Mouse (Mus musculus) MEL-GATA-1-ER (cell line): Measurements from ENCODE around the gene Cd81.

Source experiments
- DNase-seq: peaks from one replicate; pipeline ENCODE4 v3.0.0-alpha.2; 2012; ENCODE audit warnings: low read depth; ENCODE audit errors: extremely low read depth

The Cd81 gene

GRCm38 (mm10) chr7:143020764-143021163, 31.8 kb upstream of the Cd81 start:
- no peak for DNase-seq

- DNase-seq = peak; percentile 59
Measured at GRCm38 (mm10) chr7:143021356-143022164, 31.0 kb upstream of the Cd81 start.

GRCm38 (mm10) chr7:143023499-143023898, 29.0 kb upstream of the Cd81 start:
- DNase-seq = peak; percentile 75

GRCm38 (mm10) chr7:143024293-143024692, 28.2 kb upstream of the Cd81 start:
- DNase-seq = no peak

- DNase-seq = no peak
Measured at GRCm38 (mm10) chr7:143025496-143025895, 27.0 kb upstream of the Cd81 start.

GRCm38 (mm10) chr7:143027196-143027595, 25.3 kb upstream of the Cd81 start:
- DNase-seq = no peak

- no peak for DNase-seq
Measured at GRCm38 (mm10) chr7:143031816-143032215, 20.7 kb upstream of the Cd81 start.

- no peak for DNase-seq
Measured at GRCm38 (mm10) chr7:143033581-143033980, 19.0 kb upstream of the Cd81 start.

- no peak for DNase-seq
Measured at GRCm38 (mm10) chr7:143034112-143034511, 18.4 kb upstream of the Cd81 start.

GRCm38 (mm10) chr7:143034519-143035450, 17.8 kb upstream of the Cd81 start:
- DNase-seq = no peak

GRCm38 (mm10) chr7:143036787-143037186, 15.8 kb upstream of the Cd81 start:
- no peak for DNase-seq

- no peak for DNase-seq
Measured at GRCm38 (mm10) chr7:143037306-143037705, 15.2 kb upstream of the Cd81 start.

GRCm38 (mm10) chr7:143038174-143038931, 14.2 kb upstream of the Cd81 start:
- peak; percentile 74 for DNase-seq

GRCm38 (mm10) chr7:143040561-143040960, 12.0 kb upstream of the Cd81 start:
- DNase-seq = no peak

GRCm38 (mm10) chr7:143041138-143041822, 11.3 kb upstream of the Cd81 start:
- DNase-seq = no peak

GRCm38 (mm10) chr7:143042089-143042488, 10.4 kb upstream of the Cd81 start:
- no peak for DNase-seq

GRCm38 (mm10) chr7:143042897-143043300, 9.6 kb upstream of the Cd81 start:
- DNase-seq = no peak

- DNase-seq = no peak
Measured at GRCm38 (mm10) chr7:143044049-143044825, 8.3 kb upstream of the Cd81 start.

- DNase-seq = no peak
Measured at GRCm38 (mm10) chr7:143044826-143045206, 7.7 kb upstream of the Cd81 start.

- DNase-seq = no peak
Measured at GRCm38 (mm10) chr7:143046358-143046757, 6.2 kb upstream of the Cd81 start.
